Mouse (Mus musculus): ENCODE data around the gene Clcnkb. TPM values are rescaled to one million over a fixed set of nuclear protein-coding genes. Genes with fewer than 3 reads are reported as not detected.

Clcnkb gene
- total RNA-seq, 2 experiments from 2014 or later: not detected

GRCm38 (mm10) chr4:141408577-141408976, 7.2 kb downstream of the Clcnkb start:
- DNase-seq (ENCODE audit: extremely low spot score in 1 of 2, low spot score in 1 of 2): no peak

GRCm38 (mm10) chr4:141406516-141407299, 9.1 kb downstream of the Clcnkb start:
- DNase-seq (ENCODE audit: extremely low spot score in 1 of 2, low spot score in 1 of 2): peak in 1 of 2 experiments; percentile 37

GRCm38 (mm10) chr4:141405314-141405622, 10.5 kb downstream of the Clcnkb start:
- DNase-seq (ENCODE audit: extremely low spot score in 1 of 2, low spot score in 1 of 2): no peak

- peak; percentile 90 to 98 for DNase-seq (ENCODE audit: extremely low spot score in 1 of 2, low spot score in 1 of 2)
Measured at GRCm38 (mm10) chr4:141404518-141405313, 11.1 kb downstream of the Clcnkb start.

GRCm38 (mm10) chr4:141400171-141400570, 15.6 kb downstream of the Clcnkb start:
- no peak for DNase-seq (ENCODE audit: extremely low spot score in 1 of 2, low spot score in 1 of 2)

GRCm38 (mm10) chr4:141398545-141398944, 17.3 kb downstream of the Clcnkb start, which contains the start of gene Clcnka:
Gene Clcnka (minus strand): TSS chr4:141398724.
- DNase-seq (ENCODE audit: extremely low spot score in 1 of 2, low spot score in 1 of 2): no peak

GRCm38 (mm10) chr4:141397861-141398260, 18.0 kb downstream of the Clcnkb start:
- DNase-seq (ENCODE audit: extremely low spot score in 1 of 2, low spot score in 1 of 2): no peak

- no peak for DNase-seq (ENCODE audit: extremely low spot score in 1 of 2, low spot score in 1 of 2)
Measured at GRCm38 (mm10) chr4:141394751-141395150, 21.1 kb downstream of the Clcnkb start.

GRCm38 (mm10) chr4:141391293-141391692, 24.5 kb downstream of the Clcnkb start:
- no peak for DNase-seq (ENCODE audit: extremely low spot score in 1 of 2, low spot score in 1 of 2)

GRCm38 (mm10) chr4:141389366-141390150, 26.3 kb downstream of the Clcnkb start:
- DNase-seq (ENCODE audit: extremely low spot score in 1 of 2, low spot score in 1 of 2): no peak

GRCm38 (mm10) chr4:141387933-141388332, 27.9 kb downstream of the Clcnkb start:
- DNase-seq (ENCODE audit: extremely low spot score in 1 of 2, low spot score in 1 of 2): no peak

- DNase-seq (ENCODE audit: extremely low spot score in 1 of 2, low spot score in 1 of 2): peak; percentile 58 to 86
Measured at GRCm38 (mm10) chr4:141387093-141387784, 28.6 kb downstream of the Clcnkb start.

GRCm38 (mm10) chr4:141386150-141386549, 29.7 kb downstream of the Clcnkb start:
- DNase-seq (ENCODE audit: extremely low spot score in 1 of 2, low spot score in 1 of 2): no peak

GRCm38 (mm10) chr4:141385275-141385674, 30.5 kb downstream of the Clcnkb start:
- peak in 1 of 2 experiments; percentile 29 for DNase-seq (ENCODE audit: extremely low spot score in 1 of 2, low spot score in 1 of 2)

GRCm38 (mm10) chr4:141382406-141382805, 33.4 kb downstream of the Clcnkb start:
- DNase-seq (ENCODE audit: extremely low spot score in 1 of 2, low spot score in 1 of 2): peak in 1 of 2 experiments; percentile 14

- no peak for DNase-seq (ENCODE audit: extremely low spot score in 1 of 2, low spot score in 1 of 2)
Measured at GRCm38 (mm10) chr4:141379674-141380073, 36.1 kb downstream of the Clcnkb start.

- no peak for DNase-seq (ENCODE audit: extremely low spot score in 1 of 2, low spot score in 1 of 2)
Measured at GRCm38 (mm10) chr4:141372426-141372825, 43.4 kb downstream of the Clcnkb start.

GRCm38 (mm10) chr4:141367997-141368791, 47.6 kb downstream of the Clcnkb start, which contains the start of gene Fam131c:
Gene Fam131c (plus strand): TSS chr4:141368220.
- DNase-seq (ENCODE audit: extremely low spot score in 1 of 2, low spot score in 1 of 2): no peak

GRCm38 (mm10) chr4:141365876-141366275, 49.9 kb downstream of the Clcnkb start:
- DNase-seq (ENCODE audit: extremely low spot score in 1 of 2, low spot score in 1 of 2): no peak
